Mouse (Mus musculus) WW6 (cell line): Measurements from ENCODE around the gene Pde4dip.

Source experiments
- DNase-seq: peaks from one replicate; pipeline ENCODE4 v3.0.0-alpha.2; 2013; ENCODE audit warnings: low read depth, low spot score

Gene Pde4dip

GRCm38 (mm10) chr3:97900516-97901490 is 12.3 kb upstream of the Pde4dip start, which contains the start of gene Sec22b:
Gene Sec22b (plus strand): TSS chr3:97901190.
- DNase-seq: peak; percentile 73

GRCm38 (mm10) chr3:97898381-97898780 is 9.9 kb upstream of the Pde4dip start:
- DNase-seq: no peak

- DNase-seq: no peak
Measured at GRCm38 (mm10) chr3:97894695-97895094, 6.2 kb upstream of the Pde4dip start.

- no peak for DNase-seq
Measured at GRCm38 (mm10) chr3:97890205-97890604, 1.7 kb upstream of the Pde4dip start.

- no peak for DNase-seq
Measured at GRCm38 (mm10) chr3:97887785-97888167, 731 bp downstream of the Pde4dip start.

- DNase-seq: no peak
Measured at GRCm38 (mm10) chr3:97881576-97881975, 6.9 kb downstream of the Pde4dip start.

GRCm38 (mm10) chr3:97879222-97879621 is 9.3 kb downstream of the Pde4dip start:
- no peak for DNase-seq

- DNase-seq: no peak
Measured at GRCm38 (mm10) chr3:97876259-97876658, 12.2 kb downstream of the Pde4dip start.

GRCm38 (mm10) chr3:97874777-97875176 is 13.7 kb downstream of the Pde4dip start:
- DNase-seq: no peak

GRCm38 (mm10) chr3:97869730-97870129 is 18.8 kb downstream of the Pde4dip start:
- DNase-seq: no peak

GRCm38 (mm10) chr3:97868733-97869132 is 19.8 kb downstream of the Pde4dip start:
- DNase-seq: no peak

GRCm38 (mm10) chr3:97868024-97868689 is 20.4 kb downstream of the Pde4dip start:
- no peak for DNase-seq

GRCm38 (mm10) chr3:97867221-97868023 is 21.1 kb downstream of the Pde4dip start:
- no peak for DNase-seq

GRCm38 (mm10) chr3:97866696-97867095 is 21.8 kb downstream of the Pde4dip start:
- no peak for DNase-seq

GRCm38 (mm10) chr3:97860820-97861451 is 27.6 kb downstream of the Pde4dip start:
- DNase-seq: no peak

- no peak for DNase-seq
Measured at GRCm38 (mm10) chr3:97859400-97859799, 29.1 kb downstream of the Pde4dip start.

GRCm38 (mm10) chr3:97854575-97855384 is 33.7 kb downstream of the Pde4dip start:
- no peak for DNase-seq

- no peak for DNase-seq
Measured at GRCm38 (mm10) chr3:97851803-97852202, 36.7 kb downstream of the Pde4dip start.

- no peak for DNase-seq
Measured at GRCm38 (mm10) chr3:97847626-97848025, 40.9 kb downstream of the Pde4dip start.

- no peak for DNase-seq
Measured at GRCm38 (mm10) chr3:97846448-97846847, 42.1 kb downstream of the Pde4dip start.
